Mouse (Mus musculus) neural tube, embryonic 13.5 days (tissue): ENCODE results near the gene Kif21a. TPM values are rescaled to one million over a fixed set of nuclear protein-coding genes. Genes with fewer than 3 reads are reported as not detected.

ENCODE experiments used
- ATAC-seq: fragments of 200-750 bp; cut with Nextera tagmentation; 2 replicates; pipeline ENCODE4 v1.8.0; 2017; ENCODE audit warnings: low read depth, mild to moderate bottlenecking, moderate TSS enrichment, moderate library complexity
- H3K27ac ChIP-seq: fragments of 300-500 bp; sonication (generic); replicated peaks from 2 replicates; pipeline ENCODE4 v1.5.1; 2015; ENCODE audit warnings: moderate library complexity, mild to moderate bottlenecking, inconsistent platforms
- H3K27me3 ChIP-seq: fragments of 300-500 bp; sonication (generic); 2 replicates; pipeline ENCODE4 v1.6.1; 2015; ENCODE audit warnings: mild to moderate bottlenecking, inconsistent platforms
- H3K36me3 ChIP-seq: fragments of 300-500 bp; sonication (generic); 2 replicates; pipeline ENCODE4 v1.6.1; 2015; ENCODE audit warnings: mild to moderate bottlenecking, inconsistent platforms
- H3K4me1 ChIP-seq: fragments of 300-500 bp; sonication (generic); replicated peaks from 2 replicates; pipeline ENCODE4 v1.6.1; 2015; ENCODE audit warnings: inconsistent platforms
- H3K4me2 ChIP-seq: fragments of 300-500 bp; sonication (generic); 2 replicates; pipeline ENCODE4 v1.6.1; 2015; ENCODE audit warnings: inconsistent platforms, mild to moderate bottlenecking, moderate library complexity
- H3K4me3 ChIP-seq: fragments of 300-500 bp; sonication (generic); 2 replicates; pipeline ENCODE4 v1.5.1; 2015; ENCODE audit warnings: mild to moderate bottlenecking, inconsistent platforms
- H3K9ac ChIP-seq: fragments of 300-500 bp; sonication (generic); 2 replicates; pipeline ENCODE4 v1.6.1; 2015; ENCODE audit warnings: moderate library complexity, mild to moderate bottlenecking, inconsistent platforms
- H3K9me3 ChIP-seq: fragments of 300-500 bp; sonication (generic); 2 replicates; pipeline ENCODE4 v1.6.1; 2016; ENCODE audit warnings: inconsistent platforms
- WGBS: fragments of 180-500 bp; shearing (Covaris S2); methylation state at CpG from one replicate; pipeline ENCODE4 v1.1.7; 2015; 5-methylcytosine and 5-hydroxymethylcytosine counted together
- polyA plus RNA-seq: library from polyadenylated mRNA; unstranded; fragments of >200 nt; fragmentation: Nextera tagmentation; extraction: Ambion mirVana; gene quantifications from 2 replicates; pipeline ENCODE4 v1.2.1, GENCODE M21; 2015

Gene Kif21a
- polyA plus RNA-seq, 1 experiment from 2014 or later, result 42.0 TPM

- Histone ChIP-seq H3K36me3 (peaks cover 49% of the 10 kb centered on the region), H3K4me3 (no peak overlapping the region), H3K4me2 (no peak overlapping the region), H3K27me3 (no peaks in the 10 kb centered on the region), H3K9ac (no peak overlapping the region), H3K9me3 (no peaks in the 10 kb centered on the region), H3K4me1 (peaks cover 22% of the 10 kb centered on the region), H3K27ac (no peak overlapping the region)
- WGBS, result 77% methylated on average over 5 of the region's 5 CpGs
- ATAC-seq, result no peak
Measured at GRCm38 (mm10) chr15:90975914-90976313, 73.8 kb downstream of the Kif21a start.

- Histone ChIP-seq H3K4me2 (no peak overlapping the region), H3K27ac (0 out of 2 replicates have a peak overlapping the region, but pooled peaks have one; percentile 13), H3K9ac (no peak overlapping the region), H3K27me3 (no peaks in the 10 kb centered on the region), H3K9me3 (no peaks in the 10 kb centered on the region), H3K36me3 (peaks cover 56% of the 10 kb centered on the region), H3K4me1 (peaks cover 22% of the 10 kb centered on the region), H3K4me3 (no peak overlapping the region)
- 15% methylated on average over 13 of the region's 13 CpGs for WGBS
- ATAC-seq, result 0 out of 2 replicates have a peak, but pooled peaks have one; percentile 32
Measured at GRCm38 (mm10) chr15:90971914-90972767, 77.6 kb downstream of the Kif21a start.

GRCm38 (mm10) chr15:90963320-90963719 is 86.4 kb downstream of the Kif21a start:
- H3K9me3 ChIP-seq, result no peaks in the 10 kb centered on the region
- no peaks in the 10 kb centered on the region for H3K27me3 ChIP-seq
- no peak for ATAC-seq
- H3K27ac ChIP-seq, result no peak overlapping the region
- H3K4me3 ChIP-seq, result no peak overlapping the region
- H3K4me1 ChIP-seq, result no peaks in the 10 kb centered on the region
- 73% methylated on average over 2 of the region's 2 CpGs for WGBS
- peaks cover 48% of the 10 kb centered on the region for H3K36me3 ChIP-seq
- no peak overlapping the region for H3K9ac ChIP-seq
- H3K4me2 ChIP-seq, result no peak overlapping the region

GRCm38 (mm10) chr15:90962548-90962947 is 87.2 kb downstream of the Kif21a start:
- 93% methylated on average over 4 of the region's 4 CpGs for WGBS
- H3K36me3 ChIP-seq, result peaks cover 46% of the 10 kb centered on the region

GRCm38 (mm10) chr15:90960831-90961554 is 88.8 kb downstream of the Kif21a start:
- no peak overlapping the region for H3K4me2 ChIP-seq
- peaks cover 48% of the 10 kb centered on the region for H3K36me3 ChIP-seq
- H3K4me1 ChIP-seq, result no peaks in the 10 kb centered on the region
- no peaks in the 10 kb centered on the region for H3K9me3 ChIP-seq
- no peak for ATAC-seq
- H3K9ac ChIP-seq, result no peak overlapping the region
- no peaks in the 10 kb centered on the region for H3K27me3 ChIP-seq
- 75% methylated on average over 8 of the region's 8 CpGs for WGBS
- no peak overlapping the region for H3K4me3 ChIP-seq
- H3K27ac ChIP-seq, result no peak overlapping the region

More at GRCm38 (mm10) chr15:90962548-90962947, 87.2 kb downstream of the Kif21a start:
- no peak for ATAC-seq
- Histone ChIP-seq H3K4me2 (no peak overlapping the region), H3K9ac (no peak overlapping the region), H3K4me3 (no peak overlapping the region), H3K27ac (no peak overlapping the region), H3K9me3 (no peaks in the 10 kb centered on the region), H3K27me3 (no peaks in the 10 kb centered on the region), H3K4me1 (no peaks in the 10 kb centered on the region)

GRCm38 (mm10) chr15:90951383-90951782 is 98.4 kb downstream of the Kif21a start:
- no peak overlapping the region for H3K4me2 ChIP-seq
- H3K4me1 ChIP-seq, result no peaks in the 10 kb centered on the region
- no peaks in the 10 kb centered on the region for H3K9me3 ChIP-seq
- ATAC-seq, result no peak
- H3K27me3 ChIP-seq, result no peaks in the 10 kb centered on the region
- 91% methylated on average over 6 of the region's 6 CpGs for WGBS
- H3K9ac ChIP-seq, result no peak overlapping the region
- peaks cover 59% of the 10 kb centered on the region for H3K36me3 ChIP-seq
- no peak overlapping the region for H3K4me3 ChIP-seq
- no peak overlapping the region for H3K27ac ChIP-seq

- Histone ChIP-seq H3K27me3 (no peaks in the 10 kb centered on the region), H3K9ac (no peak overlapping the region), H3K4me1 (no peaks in the 10 kb centered on the region), H3K4me2 (no peak overlapping the region), H3K36me3 (peaks cover 80% of the 10 kb centered on the region), H3K27ac (no peak overlapping the region), H3K4me3 (no peak overlapping the region), H3K9me3 (no peaks in the 10 kb centered on the region; the same call in 1 of the 2 replicates)
- WGBS, result 90% methylated on average over 1 of the region's 1 CpGs
- ATAC-seq, result no peak
Measured at GRCm38 (mm10) chr15:90938469-90938868, 111.3 kb downstream of the Kif21a start.

- Histone ChIP-seq H3K27ac (no peak overlapping the region), H3K27me3 (no peaks in the 10 kb centered on the region), H3K9me3 (no peaks in the 10 kb centered on the region), H3K9ac (no peak overlapping the region), H3K4me3 (no peak overlapping the region), H3K4me1 (no peaks in the 10 kb centered on the region), H3K36me3 (peaks cover 60% of the 10 kb centered on the region), H3K4me2 (no peak overlapping the region)
- 77% methylated on average over 6 of the region's 6 CpGs for WGBS
- ATAC-seq, result no peak
Measured at GRCm38 (mm10) chr15:90935579-90935978, 114.2 kb downstream of the Kif21a start.

GRCm38 (mm10) chr15:90931451-90931850 is 118.3 kb downstream of the Kif21a start:
- H3K27me3 ChIP-seq, result no peaks in the 10 kb centered on the region
- H3K9me3 ChIP-seq, result no peaks in the 10 kb centered on the region
- H3K36me3 ChIP-seq, result peaks cover 24% of the 10 kb centered on the region
- WGBS, result 84% methylated on average over 5 of the region's 5 CpGs
- no peak overlapping the region for H3K9ac ChIP-seq
- ATAC-seq, result no peak
- H3K4me2 ChIP-seq, result no peak overlapping the region
- no peak overlapping the region for H3K4me3 ChIP-seq
- H3K27ac ChIP-seq, result no peak overlapping the region
- H3K4me1 ChIP-seq, result no peaks in the 10 kb centered on the region

GRCm38 (mm10) chr15:90929043-90929442 is 120.7 kb downstream of the Kif21a start:
- Histone ChIP-seq H3K4me3 (no peak overlapping the region), H3K27me3 (no peaks in the 10 kb centered on the region), H3K27ac (no peak overlapping the region), H3K4me1 (no peaks in the 10 kb centered on the region), H3K4me2 (no peak overlapping the region), H3K36me3 (0 out of 2 replicates have a peak, but pooled peaks cover 5% of the 10 kb centered on the region), H3K9me3 (no peaks in the 10 kb centered on the region), H3K9ac (no peak overlapping the region)
- no peak for ATAC-seq
- WGBS, result 37% methylated on average over 1 of the region's 1 CpGs

GRCm38 (mm10) chr15:90896480-90896879 is 153.3 kb downstream of the Kif21a start:
- Histone ChIP-seq H3K9me3 (no peaks in the 10 kb centered on the region), H3K4me3 (no peak overlapping the region), H3K4me2 (no peak overlapping the region), H3K27me3 (no peaks in the 10 kb centered on the region), H3K36me3 (no peaks in the 10 kb centered on the region), H3K4me1 (no peaks in the 10 kb centered on the region), H3K27ac (no peak overlapping the region), H3K9ac (no peak overlapping the region)
- WGBS, result 88% methylated on average over 9 of the region's 9 CpGs
- no peak for ATAC-seq

- WGBS, result 63% methylated on average over 8 of the region's 8 CpGs
- Histone ChIP-seq H3K9ac (no peak overlapping the region), H3K27me3 (no peaks in the 10 kb centered on the region), H3K4me2 (no peak overlapping the region), H3K27ac (no peak overlapping the region), H3K36me3 (no peaks in the 10 kb centered on the region), H3K4me1 (no peaks in the 10 kb centered on the region), H3K9me3 (no peaks in the 10 kb centered on the region), H3K4me3 (no peak overlapping the region)
- ATAC-seq, result no peak
Measured at GRCm38 (mm10) chr15:90887466-90887865, 162.3 kb downstream of the Kif21a start.
